Mouse (Mus musculus) stomach, postnatal 0 days (tissue): Measurements from ENCODE around the gene Zbtb20. TPM values are rescaled to one million over a fixed set of nuclear protein-coding genes. Genes with fewer than 3 reads are reported as not detected.
A peak's percentile ranks its signal among the peaks of the same experiment; 100 is the strongest.

Experiments
- ATAC-seq: fragments of 200-750 bp; cut with Nextera tagmentation; 2 replicates; pipeline ENCODE4 v1.8.0; 2017; ENCODE audit not compliant: low FRiP score, low TSS enrichment
- DNase-seq: peaks from one replicate; pipeline ENCODE4 v3.0.0-alpha.2; 2016; ENCODE audit warnings: low spot score
- H3K27ac ChIP-seq: fragments of 300-500 bp; sonication (generic); replicated peaks from 2 replicates; pipeline ENCODE4 v1.5.1; 2014; ENCODE audit warnings: mild to moderate bottlenecking, control low read depth
- H3K27me3 ChIP-seq: fragments of 300-500 bp; sonication (generic); 2 replicates; pipeline ENCODE4 v1.6.1; 2014; ENCODE audit warnings: low read length; ENCODE audit not compliant: control insufficient read depth, insufficient read depth
- H3K36me3 ChIP-seq: fragments of 300-500 bp; sonication (generic); 2 replicates; pipeline ENCODE4 v1.6.1; 2014; ENCODE audit warnings: low read length, mixed read lengths; ENCODE audit not compliant: control insufficient read depth, insufficient read depth
- H3K4me1 ChIP-seq: fragments of 300-500 bp; sonication (generic); replicated peaks from 2 replicates; pipeline ENCODE4 v1.6.1; 2014; ENCODE audit warnings: antibody characterized with exemption; ENCODE audit not compliant: control insufficient read depth, insufficient read depth
- H3K4me2 ChIP-seq: fragments of 300-500 bp; sonication (generic); replicated peaks from 2 replicates; pipeline ENCODE4 v1.6.1; 2014; ENCODE audit warnings: low read depth, mild to moderate bottlenecking, control low read depth, moderate library complexity
- H3K4me3 ChIP-seq: fragments of 300-500 bp; sonication (generic); 2 replicates; pipeline ENCODE4 v1.5.1; 2014; ENCODE audit warnings: low read depth, low read length, control low read depth
- H3K9ac ChIP-seq: fragments of 300-500 bp; sonication (generic); 2 replicates; pipeline ENCODE4 v1.6.1; 2014; ENCODE audit warnings: mild to moderate bottlenecking, low read length, control low read depth, mixed read lengths
- H3K9me3 ChIP-seq: fragments of 300-500 bp; sonication (generic); 2 replicates; pipeline ENCODE4 v1.6.1; 2016; ENCODE audit warnings: low read length; ENCODE audit not compliant: control insufficient read depth
- CTCF ChIP-seq: IDR thresholded peaks from 2 replicates; pipeline ENCODE4 v1.5.1; 2016; ENCODE audit warnings: antibody characterized with exemption, low read depth, mild to moderate bottlenecking, moderate library complexity
- EP300 ChIP-seq: optimal IDR thresholded peaks from 2 replicates; pipeline ENCODE3; 2016; ENCODE audit warnings: antibody characterized with exemption
- WGBS: fragments of 180-500 bp; shearing (Covaris S2); extraction: QIAGEN DNeasy Blood & Tissue Kit; methylation state at CpG from one replicate; pipeline ENCODE4 v1.1.7; 2014; 5-methylcytosine and 5-hydroxymethylcytosine counted together
- polyA plus RNA-seq: library from polyadenylated mRNA; unstranded; fragments of >200 nt; fragmentation: Nextera tagmentation; extraction: Ambion mirVana; gene quantifications from 2 replicates; pipeline ENCODE4 v1.2.1, GENCODE M21; 2015

Zbtb20 gene
- polyA plus RNA-seq, 1 experiment from 2014 or later = 15.7 TPM

GRCm38 (mm10) chr16:43331440-43331839 lies 455.8 kb downstream of the Zbtb20 start:
- Histone ChIP-seq H3K4me2 (no peak overlapping the region), H3K4me1 (peaks cover 2% of the 10 kb centered on the region; the same call in 1 of the 2 replicates), H3K36me3 (no peaks in the 10 kb centered on the region), H3K9me3 (no peaks in the 10 kb centered on the region), H3K27me3 (no peaks in the 10 kb centered on the region), H3K4me3 (no peak overlapping the region), H3K27ac (no peak overlapping the region), H3K9ac (no peak overlapping the region)
- DNase-seq (no peak), ATAC-seq (no peak)
- 77% methylated on average over 3 of the region's 3 CpGs for WGBS
- TF ChIP-seq EP300 = no peak
- TF ChIP-seq CTCF = no peak

- TF ChIP-seq EP300 (no peak), CTCF (no peak)
- Histone ChIP-seq H3K27me3 (no peaks in the 10 kb centered on the region), H3K27ac (no peak overlapping the region), H3K9ac (no peak overlapping the region), H3K4me2 (no peak overlapping the region), H3K4me1 (peaks cover 2% of the 10 kb centered on the region; the same call in 1 of the 2 replicates), H3K36me3 (no peaks in the 10 kb centered on the region), H3K4me3 (no peak overlapping the region), H3K9me3 (no peaks in the 10 kb centered on the region)
- no peak for ATAC-seq
- no peak for DNase-seq
- 36% methylated on average over 2 of the region's 2 CpGs for WGBS
These were observed 457.1 kb downstream of the Zbtb20 start for GRCm38 (mm10) chr16:43332734-43333133.

- no peak for DNase-seq
- H3K4me2 ChIP-seq = no peak overlapping the region
- 70% methylated on average over 1 of the region's 1 CpGs for WGBS
- H3K9ac ChIP-seq = no peak overlapping the region
- no peak overlapping the region for H3K4me3 ChIP-seq
- ATAC-seq = no peak
- peaks cover 2% of the 10 kb centered on the region; the same call in 1 of the 2 replicates for H3K4me1 ChIP-seq
- no peaks in the 10 kb centered on the region for H3K9me3 ChIP-seq
- no peaks in the 10 kb centered on the region for H3K36me3 ChIP-seq
- H3K27ac ChIP-seq = no peak overlapping the region
- no peak for TF ChIP-seq EP300
- no peaks in the 10 kb centered on the region for H3K27me3 ChIP-seq
These were observed 457.6 kb downstream of the Zbtb20 start for GRCm38 (mm10) chr16:43333265-43333664.

GRCm38 (mm10) chr16:43334411-43335150 lies 458.9 kb downstream of the Zbtb20 start:
- no peaks in the 10 kb centered on the region for H3K27me3 ChIP-seq

GRCm38 (mm10) chr16:43335151-43335823 lies 459.6 kb downstream of the Zbtb20 start:
- peak; percentile 90 for ATAC-seq
- Histone ChIP-seq H3K9ac (no peak overlapping the region), H3K36me3 (no peaks in the 10 kb centered on the region), H3K4me3 (no peak overlapping the region), H3K4me2 (peak overlapping the region; percentile 45; the same call in 1 of the 2 replicates), H3K27me3 (no peaks in the 10 kb centered on the region), H3K27ac (peak overlapping the region; percentile 50), H3K9me3 (no peaks in the 10 kb centered on the region), H3K4me1 (peaks cover 2% of the 10 kb centered on the region; the same call in 1 of the 2 replicates)
- TF ChIP-seq CTCF (no peak), EP300 (no peak)
- DNase-seq = peak; percentile 16
- 37% methylated on average over 8 of the region's 8 CpGs for WGBS

More at GRCm38 (mm10) chr16:43334411-43335150, 458.9 kb downstream of the Zbtb20 start:
- no peaks in the 10 kb centered on the region for H3K36me3 ChIP-seq
- H3K4me3 ChIP-seq = peak overlapping the region; percentile 8; the same call in 1 of the 2 replicates
- peak overlapping the region; percentile 45 for H3K4me2 ChIP-seq
- no peak for ATAC-seq
- H3K9me3 ChIP-seq = no peaks in the 10 kb centered on the region
- H3K4me1 ChIP-seq = peaks cover 2% of the 10 kb centered on the region; the same call in 1 of the 2 replicates
- H3K27ac ChIP-seq = peak overlapping the region; percentile 59; the same call in 1 of the 2 replicates
- peak; percentile 23 for DNase-seq
- TF ChIP-seq CTCF (no peak), EP300 (no peak)
- no peak overlapping the region for H3K9ac ChIP-seq
- 18% methylated on average over 11 of the region's 11 CpGs for WGBS

GRCm38 (mm10) chr16:43335824-43336215 lies 460.1 kb downstream of the Zbtb20 start:
- ATAC-seq (no peak), DNase-seq (no peak)
- peak overlapping the region; percentile 50 for H3K27ac ChIP-seq

More at GRCm38 (mm10) chr16:43335824-43336215, 460.1 kb downstream of the Zbtb20 start:
- TF ChIP-seq EP300 (no peak), CTCF (no peak)
- Histone ChIP-seq H3K9ac (no peak overlapping the region), H3K36me3 (no peaks in the 10 kb centered on the region), H3K4me1 (peaks cover 2% of the 10 kb centered on the region; the same call in 1 of the 2 replicates), H3K27me3 (no peaks in the 10 kb centered on the region), H3K4me3 (no peak overlapping the region), H3K4me2 (no peak overlapping the region), H3K9me3 (no peaks in the 10 kb centered on the region)
- 76% methylated on average over 4 of the region's 4 CpGs for WGBS
